Mouse (Mus musculus) midbrain, postnatal 0 days (tissue): ENCODE results near the gene Celsr1. TPM values are rescaled to one million over a fixed set of nuclear protein-coding genes. Genes with fewer than 3 reads are reported as not detected.

Experiments
- ATAC-seq: fragments of 200-750 bp; cut with Nextera tagmentation; 2 replicates; pipeline ENCODE4 v1.8.0; 2017; ENCODE audit warnings: moderate number of reproducible peaks, mild to moderate bottlenecking, moderate TSS enrichment, moderate library complexity; ENCODE audit not compliant: low FRiP score
- DNase-seq: peaks from one replicate; pipeline ENCODE4 v3.0.0-alpha.2; 2015; ENCODE audit warnings: low spot score
- H3K27ac ChIP-seq: fragments of 300-500 bp; sonication (generic); 2 replicates; pipeline ENCODE4 v1.5.1; 2014; ENCODE audit warnings: low read depth, mild to moderate bottlenecking, low read length, mixed read lengths
- H3K27me3 ChIP-seq: fragments of 300-500 bp; sonication (generic); 2 replicates; pipeline ENCODE4 v1.6.1; 2014; ENCODE audit warnings: low read length, control low read depth, mixed read lengths; ENCODE audit not compliant: insufficient read depth
- H3K36me3 ChIP-seq: fragments of 300-500 bp; sonication (generic); 2 replicates; pipeline ENCODE4 v1.6.1; 2014; ENCODE audit warnings: low read length, control low read depth, mixed read lengths; ENCODE audit not compliant: insufficient read depth
- H3K4me1 ChIP-seq: fragments of 300-500 bp; sonication (generic); 2 replicates; pipeline ENCODE4 v1.6.1; 2014; ENCODE audit warnings: mild to moderate bottlenecking, control low read depth, antibody characterized with exemption, low read length, mixed read lengths; ENCODE audit not compliant: insufficient read depth
- H3K4me2 ChIP-seq: fragments of 300-500 bp; sonication (generic); 2 replicates; pipeline ENCODE4 v1.6.1; 2014; ENCODE audit warnings: low read depth, mild to moderate bottlenecking, low read length, mixed read lengths; ENCODE audit not compliant: poor library complexity, severe bottlenecking
- H3K4me3 ChIP-seq: fragments of 300-500 bp; sonication (generic); 2 replicates; pipeline ENCODE4 v1.5.1; 2014; ENCODE audit warnings: low read depth, mild to moderate bottlenecking, low read length, moderate library complexity
- H3K9ac ChIP-seq: fragments of 300-500 bp; sonication (generic); replicated peaks from 2 replicates; pipeline ENCODE4 v1.6.1; 2014; ENCODE audit warnings: mild to moderate bottlenecking, low read length, moderate library complexity, mixed read lengths; ENCODE audit not compliant: poor library complexity, severe bottlenecking
- H3K9me3 ChIP-seq: fragments of 300-500 bp; sonication (generic); 2 replicates; pipeline ENCODE4 v1.6.1; 2016; ENCODE audit warnings: low read length, control low read depth
- CTCF ChIP-seq: IDR thresholded peaks from 2 replicates; pipeline ENCODE4 v1.5.1; 2016; ENCODE audit warnings: antibody characterized with exemption, mild to moderate bottlenecking
- WGBS: fragments of 180-500 bp; shearing (Covaris S2); extraction: QIAGEN DNeasy Blood & Tissue Kit; methylation state at CpG from one replicate; pipeline ENCODE4 v1.1.7; 2014; 5-methylcytosine and 5-hydroxymethylcytosine counted together
- polyA plus RNA-seq: library from polyadenylated mRNA; unstranded; fragments of >200 nt; fragmentation: Nextera tagmentation; extraction: Ambion mirVana; gene quantifications from 2 replicates; pipeline ENCODE4 v1.2.1, GENCODE M21; 2015
- total RNA-seq: library from RNA; depleted of rRNA; stranded (reverse); fragments of >200 nt; gene quantifications from 2 replicates; pipeline ENCODE4 v1.2.3, GENCODE M21; 2014; rRNA removed

The Celsr1 gene
- total and polyA plus RNA-seq, 2 experiments from 2014 or later: 0.79 to 15.0 TPM

GRCm38 (mm10) chr15:85851656-85852392, 181.8 kb downstream of the Celsr1 start:
- H3K27ac ChIP-seq: no peak overlapping the region
- 0 out of 2 replicates have a peak, but pooled peaks cover 5% of the 10 kb centered on the region for H3K36me3 ChIP-seq
- no peak overlapping the region for H3K4me2 ChIP-seq
- no peaks in the 10 kb centered on the region for H3K4me1 ChIP-seq
- ATAC-seq (no peak), DNase-seq (no peak)
- no peaks in the 10 kb centered on the region for H3K9me3 ChIP-seq
- H3K4me3 ChIP-seq: no peak overlapping the region
- no peak overlapping the region for H3K9ac ChIP-seq
- TF ChIP-seq CTCF: peak; percentile 47
- no peaks in the 10 kb centered on the region for H3K27me3 ChIP-seq
- 82% methylated on average over 12 of the region's 12 CpGs for WGBS

Other genes with a start within 250 kb of the Celsr1 start
- 16.2 and 31.7 TPM in 2 replicates for gene Cdpf1, start 222.1 kb downstream of the Celsr1 start, total RNA-seq
- 22.8 and 23.0 TPM in 2 replicates for gene Cdpf1, start 222.1 kb downstream of the Celsr1 start, polyA plus RNA-seq
- gene Pkdrej, start 212.0 kb downstream of the Celsr1 start, total RNA-seq: 0.33 and 0.57 TPM in 2 replicates
- gene Pkdrej, start 212.0 kb downstream of the Celsr1 start, polyA plus RNA-seq: 0.06 and 0.16 TPM in 2 replicates
- gene Ttc38, start 201.5 kb downstream of the Celsr1 start, total RNA-seq: 3.8 and 19.1 TPM in 2 replicates
- 2.2 and 3.1 TPM in 2 replicates for gene Ttc38, start 201.5 kb downstream of the Celsr1 start, polyA plus RNA-seq
- 2.4 and 3.2 TPM in 2 replicates for gene Gtse1, start 174.0 kb downstream of the Celsr1 start, total RNA-seq
- gene Gtse1, start 174.0 kb downstream of the Celsr1 start, polyA plus RNA-seq: 1.8 and 1.9 TPM in 2 replicates
- 22.7 and 27.6 TPM in 2 replicates for gene Trmu, start 154.5 kb downstream of the Celsr1 start, total RNA-seq
- 37.0 and 41.4 TPM in 2 replicates for gene Trmu, start 154.5 kb downstream of the Celsr1 start, polyA plus RNA-seq
- gene Gramd4, start 23.9 kb upstream of the Celsr1 start, total RNA-seq: 43.4 and 47.6 TPM in 2 replicates
- 21.5 and 22.5 TPM in 2 replicates for gene Gramd4, start 23.9 kb upstream of the Celsr1 start, polyA plus RNA-seq
- 35.8 and 37.0 TPM in 2 replicates for gene Cerk, start 152.4 kb upstream of the Celsr1 start, total RNA-seq
- 21.6 and 21.9 TPM in 2 replicates for gene Cerk, start 152.4 kb upstream of the Celsr1 start, polyA plus RNA-seq
- 19.7 and 19.8 TPM in 2 replicates for gene Tbc1d22a, start 180.7 kb upstream of the Celsr1 start, total RNA-seq
- 13.6 and 13.9 TPM in 2 replicates for gene Tbc1d22a, start 180.7 kb upstream of the Celsr1 start, polyA plus RNA-seq